Mouse (Mus musculus) bone marrow, adult 2 months (tissue): ENCODE measurements around the gene Ly9. TPM values are rescaled to one million over a fixed set of nuclear protein-coding genes. Genes with fewer than 3 reads are reported as not detected.

ENCODE experiments used
- H3K27ac ChIP-seq: fragments of 200-500 bp; 2 replicates; pipeline ENCODE4 v1.5.1; 2012; ENCODE audit warnings: low read depth, mild to moderate bottlenecking, control low read depth, inconsistent platforms, low read length; ENCODE audit not compliant: control insufficient read depth, poor library complexity, insufficient read depth
- H3K4me1 ChIP-seq: fragments of 200-500 bp; 2 replicates; pipeline ENCODE4 v1.6.1; 2011; ENCODE audit warnings: low read length; ENCODE audit not compliant: control insufficient read depth, insufficient read depth
- H3K4me3 ChIP-seq: fragments of 200-500 bp; replicated peaks from 2 replicates; pipeline ENCODE3; 2011; ENCODE audit warnings: mild to moderate bottlenecking, low read depth, low read length, control low read depth; ENCODE audit not compliant: control insufficient read depth
- CTCF ChIP-seq: fragments of 200-500 bp; IDR thresholded peaks from 2 replicates; pipeline ENCODE4 v1.5.1; 2011; ENCODE audit warnings: low read length, control low read depth; ENCODE audit not compliant: control insufficient read depth, insufficient read depth
- POLR2A ChIP-seq: fragments of 200-500 bp; IDR thresholded peaks from 2 replicates; pipeline ENCODE4 v1.6.1; 2011; ENCODE audit warnings: low read depth, mild to moderate bottlenecking, control low read depth, low read length, borderline replicate concordance; ENCODE audit not compliant: control insufficient read depth
- WGBS: fragments of 180-500 bp; shearing (Covaris S2); methylation state at CpG from one replicate; pipeline ENCODE4 v1.1.7; 2018; 5-methylcytosine and 5-hydroxymethylcytosine counted together
- polyA plus RNA-seq: library from polyadenylated mRNA; stranded (reverse); fragments of >200 nt; gene quantifications from 2 replicates; pipeline ENCODE4 v1.2.4, GENCODE M21; 2011; ENCODE audit warnings: low replicate concordance; ENCODE audit not compliant: missing spikeins, insufficient read depth, insufficient read length

Ly9 gene
- polyA plus RNA-seq, 1 experiment = 23.7 TPM

DNA sequence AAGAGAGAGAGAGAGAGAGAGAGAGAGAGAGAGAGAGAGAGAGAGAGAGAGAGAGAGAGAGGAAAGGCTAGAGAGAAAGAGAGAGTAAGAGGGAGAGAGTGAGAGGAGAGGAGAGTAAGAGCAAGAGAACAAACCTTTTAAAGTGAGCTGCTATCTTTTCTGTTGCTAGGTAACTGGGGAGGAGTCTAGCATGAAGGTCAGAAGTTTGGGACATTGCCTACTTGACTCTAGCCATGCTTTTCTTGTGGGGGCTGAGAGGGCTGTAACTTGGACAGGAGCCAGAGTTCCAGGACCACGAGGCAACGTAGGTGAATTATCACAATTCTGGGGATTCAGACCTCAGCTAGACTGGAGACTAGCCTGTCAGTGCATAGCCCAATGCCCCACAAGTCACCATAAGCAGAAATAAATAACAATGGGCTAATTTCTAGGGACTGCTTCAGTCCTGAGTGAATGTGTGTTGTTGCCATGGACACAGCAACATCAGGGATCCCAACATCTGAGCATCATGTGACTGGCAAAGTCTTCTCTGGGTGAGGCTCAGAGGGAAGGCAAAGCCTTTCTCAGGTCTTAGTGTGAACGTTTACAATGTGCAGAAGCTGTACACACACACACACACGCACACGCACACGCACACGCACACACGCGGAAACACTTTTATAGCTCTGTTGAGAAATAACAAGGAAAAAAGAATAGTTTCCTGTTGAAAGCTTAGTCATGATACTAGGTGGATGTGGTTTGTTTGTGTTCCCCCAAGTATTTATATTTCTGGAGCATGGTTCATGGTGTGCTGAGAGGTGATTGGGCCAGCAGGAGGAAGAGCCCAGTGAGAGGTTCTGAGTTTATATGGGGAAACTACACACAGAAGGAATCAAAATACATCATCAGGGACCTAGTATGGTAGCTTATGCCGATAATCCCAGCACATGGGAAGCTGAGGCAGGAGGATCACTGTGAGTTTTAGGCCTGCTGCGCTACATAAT, 53.6 kb downstream of the Ly9 start:
- 51% methylated on average over 11 of the region's 11 CpGs for WGBS
- TF ChIP-seq POLR2A (no peak), CTCF (no peak)
- H3K4me3 ChIP-seq = no peak overlapping the region
- H3K27ac ChIP-seq = no peak overlapping the region
- H3K4me1 ChIP-seq = peaks cover 3% of the 10 kb centered on the region

DNA sequence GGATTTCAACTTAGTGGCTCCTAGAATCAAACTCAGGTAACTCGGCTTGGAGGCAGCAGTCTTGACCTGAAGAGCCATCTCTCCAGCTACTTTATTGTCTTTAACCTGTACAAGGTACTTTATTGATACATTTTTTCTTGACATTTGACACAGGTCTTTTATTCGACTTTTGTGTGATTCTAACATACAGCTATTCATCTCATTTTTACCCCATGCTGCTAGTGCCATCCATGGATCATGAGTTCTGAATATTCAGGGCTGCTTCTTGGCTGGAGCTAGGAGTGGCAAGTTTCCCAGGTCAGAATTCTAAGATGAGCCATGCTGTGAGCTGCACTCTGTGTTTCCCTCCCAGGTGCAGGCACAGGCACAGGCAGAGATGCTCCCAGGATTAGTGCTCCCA, 55.0 kb downstream of the Ly9 start:
- Histone ChIP-seq H3K27ac (peak overlapping the region; percentile 63; the same call in 1 of the 2 replicates), H3K4me1 (peaks cover 3% of the 10 kb centered on the region), H3K4me3 (no peak overlapping the region)
- WGBS = 81% methylated on average over 2 of the region's 2 CpGs
- TF ChIP-seq POLR2A (no peak), CTCF (no peak)

DNA sequence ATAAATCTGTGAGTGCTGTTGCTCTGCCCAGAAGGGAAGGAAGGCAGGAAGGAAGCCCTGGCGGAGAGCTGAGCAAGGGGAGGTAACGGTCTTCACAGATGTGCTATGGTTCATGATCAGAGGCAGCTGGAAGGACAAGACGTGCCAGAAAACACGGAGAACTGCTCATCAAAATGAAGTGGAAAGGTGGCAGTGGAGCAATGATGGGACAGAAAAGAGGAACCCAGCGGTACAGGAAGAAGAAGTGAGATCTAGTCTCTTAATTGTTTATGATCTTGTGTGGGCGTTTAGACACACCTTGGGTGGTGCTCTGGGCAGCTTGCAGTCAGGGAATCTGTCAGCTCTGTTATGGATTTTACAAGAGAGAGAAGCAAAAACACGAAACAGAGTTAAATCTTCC, 55.9 kb downstream of the Ly9 start:
- no peak for TF ChIP-seq CTCF
- peaks cover 3% of the 10 kb centered on the region for H3K4me1 ChIP-seq
- 17% methylated on average over 7 of the region's 7 CpGs for WGBS
- no peak overlapping the region for H3K4me3 ChIP-seq
- peak overlapping the region; percentile 66 for H3K27ac ChIP-seq

DNA sequence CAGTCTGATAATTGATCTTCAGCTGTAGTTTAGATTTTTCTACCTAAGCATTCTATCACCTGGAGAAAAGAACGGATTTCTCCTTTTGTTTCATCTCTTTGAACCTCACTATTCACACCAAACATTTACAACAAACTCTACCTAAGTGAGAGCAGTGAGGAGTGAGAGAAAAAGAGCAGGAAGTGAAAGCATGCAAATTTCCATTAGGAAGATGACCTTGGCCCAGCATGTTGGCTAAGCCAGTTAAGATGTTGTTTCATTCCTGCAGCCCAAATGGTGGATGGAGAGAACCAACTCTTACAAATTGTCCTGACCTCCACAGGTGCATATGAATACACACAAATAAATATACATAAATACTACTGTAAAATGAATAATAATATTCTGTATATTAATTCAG, 66.5 kb downstream of the Ly9 start:
- no peak overlapping the region for H3K4me3 ChIP-seq
- H3K27ac ChIP-seq = no peak overlapping the region
- WGBS = 85% methylated on average over 1 of the region's 1 CpGs
- TF ChIP-seq CTCF = no peak
- no peak for TF ChIP-seq POLR2A
- H3K4me1 ChIP-seq = no peaks in the 10 kb centered on the region

Other genes starting within 250 kb of the Ly9 start
- 1.3 TPM in 1 of 2 replicates, not detected in the other for gene Klhdc9, start 246.6 kb downstream of the Ly9 start, polyA plus RNA-seq
- gene Nectin4, start 237.3 kb downstream of the Ly9 start, polyA plus RNA-seq = 0.27 and 1.1 TPM in 2 replicates
- 36.8 and 72.9 TPM in 2 replicates for gene Arhgap30, start 218.5 kb downstream of the Ly9 start, polyA plus RNA-seq
- gene Usf1, start 196.1 kb downstream of the Ly9 start, polyA plus RNA-seq = 48.6 and 92.2 TPM in 2 replicates
- 8.7 and 19.3 TPM in 2 replicates for gene Tstd1, start 188.5 kb downstream of the Ly9 start, polyA plus RNA-seq
- gene F11r, start 169.9 kb downstream of the Ly9 start, polyA plus RNA-seq = 13.2 and 21.5 TPM in 2 replicates
- 4.5 and 8.7 TPM in 2 replicates for gene Alyref2, start 103.9 kb downstream of the Ly9 start, polyA plus RNA-seq
- gene Itln1, start 72.1 kb downstream of the Ly9 start, polyA plus RNA-seq = not detected in 2 replicates
- gene Cd244a, start 48.2 kb downstream of the Ly9 start, polyA plus RNA-seq = 1.9 and 4.0 TPM in 2 replicates
- gene Slamf7, start 45.6 kb upstream of the Ly9 start, polyA plus RNA-seq = 3.1 and 4.7 TPM in 2 replicates
- gene Cd48, start 74.6 kb upstream of the Ly9 start, polyA plus RNA-seq = 7.2 and 15.0 TPM in 2 replicates
- gene Slamf1, start 159.7 kb upstream of the Ly9 start, polyA plus RNA-seq = 5.7 and 11.7 TPM in 2 replicates
- 29.3 and 41.8 TPM in 2 replicates for gene Cd84, start 232.3 kb upstream of the Ly9 start, polyA plus RNA-seq